Mouse (Mus musculus) cortical plate, adult 2 months (tissue): ENCODE measurements at regions not wholly inside any gene's neighbourhood (a gene's known extent, or its start where the extent isn't known, plus 50 kb on each side); places are given as distances from the start of the nearest gene placed in this dataset.

ENCODE experiments used
- CTCF ChIP-seq: fragments of 200-500 bp; IDR thresholded peaks from 2 replicates; pipeline ENCODE4 v1.5.1; 2011; ENCODE audit warnings: mild to moderate bottlenecking, control low read depth, low read length; ENCODE audit not compliant: insufficient read depth; ENCODE audit errors: extremely low read depth
- POLR2A ChIP-seq: fragments of 200-500 bp; IDR thresholded peaks from 2 replicates; pipeline ENCODE4 v1.6.1; 2011; ENCODE audit warnings: mild to moderate bottlenecking, low read length, control low read depth; ENCODE audit not compliant: insufficient read depth; ENCODE audit errors: extremely low read depth

DNA sequence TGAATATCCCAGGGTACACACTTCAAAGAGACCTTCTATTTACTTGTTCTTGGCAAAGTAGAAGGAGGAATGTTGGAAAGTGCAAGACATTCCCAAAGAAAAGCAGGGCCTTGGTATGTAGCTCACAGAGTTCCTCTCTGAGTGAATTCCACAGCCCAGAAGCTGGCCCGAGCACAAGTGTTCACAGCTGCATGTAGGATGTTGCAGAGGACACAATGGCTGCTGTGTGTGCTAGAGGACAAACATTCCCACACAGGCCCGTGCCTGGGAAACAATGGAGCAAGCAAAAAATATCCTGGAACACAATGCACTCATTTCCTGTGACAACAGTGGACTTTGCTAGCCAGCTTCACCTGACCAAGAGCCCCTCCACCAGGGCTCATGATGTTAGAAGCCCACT lies 59.9 kb upstream of the Arhgap21 start:
- TF ChIP-seq POLR2A (no peak), CTCF (no peak)
